Mouse (Mus musculus): ENCODE data around the gene Atg9b. TPM values are rescaled to one million over a fixed set of nuclear protein-coding genes. Genes with fewer than 3 reads are reported as not detected.

The Atg9b gene
- total and polyA plus RNA-seq, 3 experiments, result 0.89 to 2.2 (median 1.1) TPM

DNA sequence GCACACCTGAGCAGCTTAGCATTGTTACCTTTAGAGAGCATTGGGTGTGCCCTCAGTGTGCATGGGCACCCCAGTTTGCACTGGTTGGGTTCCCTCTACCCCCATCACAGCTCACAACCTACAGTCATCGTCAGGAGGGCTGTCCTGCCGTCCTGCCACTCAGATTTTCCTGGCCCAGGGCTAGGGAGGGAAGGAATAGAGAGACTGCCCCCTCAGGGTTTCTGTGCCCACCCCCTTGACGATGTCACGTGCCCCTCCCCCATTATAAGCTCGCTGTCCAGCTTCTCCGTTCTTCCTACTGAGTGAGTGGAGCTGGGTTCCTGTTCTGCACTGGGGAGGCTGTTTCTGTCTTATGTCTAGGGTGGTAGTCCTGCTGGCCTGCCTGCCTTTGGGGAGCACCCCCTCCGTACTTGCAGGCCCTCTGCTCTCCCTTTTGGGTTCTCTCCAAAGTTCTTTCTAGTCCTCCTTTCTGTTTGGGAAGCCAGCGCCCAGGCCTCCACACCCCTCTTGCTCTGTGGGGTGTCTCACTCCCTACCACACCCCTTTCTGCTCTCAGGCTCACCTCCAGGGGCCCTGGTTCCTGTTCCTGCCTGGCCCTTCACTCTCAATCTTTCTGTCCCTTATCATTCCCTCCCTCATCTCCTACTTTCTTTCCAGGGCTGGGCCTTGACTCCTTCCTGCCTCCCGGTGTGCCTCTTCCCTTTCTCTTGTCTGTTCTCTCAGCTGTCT is 34.8 kb upstream of the Atg9b start:
- no peak for DNase-seq
- H3K4me1 ChIP-seq (ENCODE audit: control insufficient read depth, insufficient read depth, low read length), result peaks cover 8% of the 10 kb centered on the region
- WGBS, result 33% methylated on average over 9 of the region's 9 CpGs
- H3K9ac ChIP-seq (ENCODE audit: low read depth, low read length), result no peak overlapping the region
- H3K27ac ChIP-seq, result no peak overlapping the region
- peak overlapping the region; percentile 69; the same call in 1 of the 2 replicates for H3K4me3 ChIP-seq
- H3K36me3 ChIP-seq (ENCODE audit: control insufficient read depth, insufficient read depth, low read length), result no peaks in the 10 kb centered on the region
- no peaks in the 10 kb centered on the region for H3K27me3 ChIP-seq (ENCODE audit: control insufficient read depth, insufficient read depth, low read length)
- intact Hi-C loops (cut with DNase I), result loop anchor here (2.0 kb wide), 1 partner anchor 18 kb away; the partner anchor contains the start of gene Fastk
- peaks cover 3% of the 10 kb centered on the region; the same call in 1 of the 2 replicates for H3K79me2 ChIP-seq (replicated peaks; ENCODE audit: control insufficient read depth, insufficient read depth, low read length)
- TF ChIP-seq CTCF (IDR thresholded peaks at IDR 0.05) (no peak), POLR2A (IDR thresholded peaks at IDR 0.05; ENCODE audit: insufficient read depth, low read depth, low read length) (no peak), EP300 (IDR thresholded peaks at IDR 0.05; ENCODE audit: insufficient read depth, low read depth, low read length) (no peak)

DNA sequence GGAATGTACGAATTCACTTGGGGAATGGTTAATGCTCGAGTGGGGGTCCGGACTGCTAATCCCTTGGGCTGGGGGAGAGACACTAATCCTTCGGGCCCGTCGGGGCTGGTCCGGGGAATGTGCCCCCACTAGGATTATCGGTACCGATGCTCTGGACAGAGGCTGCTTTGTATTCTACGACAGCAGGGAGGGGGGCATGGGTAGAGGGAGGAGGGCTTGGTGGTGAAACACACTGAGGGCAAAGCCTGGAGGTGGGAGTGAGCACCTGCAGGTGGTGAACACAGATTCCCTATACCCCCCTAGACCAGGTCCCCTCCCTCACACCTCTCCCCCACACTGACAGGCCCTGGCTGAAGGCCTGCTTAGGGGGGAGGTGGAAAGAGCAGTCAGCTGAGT is 34.1 kb upstream of the Atg9b start:
- DNase-seq, result no peak
- peaks cover 3% of the 10 kb centered on the region; the same call in 1 of the 2 replicates for H3K79me2 ChIP-seq (replicated peaks; ENCODE audit: control insufficient read depth, insufficient read depth, low read length)
- peaks cover 8% of the 10 kb centered on the region for H3K4me1 ChIP-seq (ENCODE audit: control insufficient read depth, insufficient read depth, low read length)
- peak overlapping the region; percentile 86 for H3K9ac ChIP-seq (ENCODE audit: low read depth, low read length)
- H3K4me3 ChIP-seq, result peak overlapping the region; percentile 69
- no peaks in the 10 kb centered on the region for H3K27me3 ChIP-seq (ENCODE audit: control insufficient read depth, insufficient read depth, low read length)
- H3K36me3 ChIP-seq (ENCODE audit: control insufficient read depth, insufficient read depth, low read length), result no peaks in the 10 kb centered on the region
- intact Hi-C loops (cut with DNase I), result loop anchor here (2.0 kb wide), 1 partner anchor 19 kb away; the partner anchor contains the start of gene Fastk
- no peak overlapping the region; the same call in 1 of the 2 replicates for H3K27ac ChIP-seq
- WGBS, result 10% methylated on average over 10 of the region's 10 CpGs
- TF ChIP-seq CTCF (IDR thresholded peaks at IDR 0.05), result no peak
- TF ChIP-seq EP300 (IDR thresholded peaks at IDR 0.05; ENCODE audit: insufficient read depth, low read depth, low read length), result no peak
- no peak for TF ChIP-seq POLR2A (IDR thresholded peaks at IDR 0.05; ENCODE audit: insufficient read depth, low read depth, low read length)

DNA sequence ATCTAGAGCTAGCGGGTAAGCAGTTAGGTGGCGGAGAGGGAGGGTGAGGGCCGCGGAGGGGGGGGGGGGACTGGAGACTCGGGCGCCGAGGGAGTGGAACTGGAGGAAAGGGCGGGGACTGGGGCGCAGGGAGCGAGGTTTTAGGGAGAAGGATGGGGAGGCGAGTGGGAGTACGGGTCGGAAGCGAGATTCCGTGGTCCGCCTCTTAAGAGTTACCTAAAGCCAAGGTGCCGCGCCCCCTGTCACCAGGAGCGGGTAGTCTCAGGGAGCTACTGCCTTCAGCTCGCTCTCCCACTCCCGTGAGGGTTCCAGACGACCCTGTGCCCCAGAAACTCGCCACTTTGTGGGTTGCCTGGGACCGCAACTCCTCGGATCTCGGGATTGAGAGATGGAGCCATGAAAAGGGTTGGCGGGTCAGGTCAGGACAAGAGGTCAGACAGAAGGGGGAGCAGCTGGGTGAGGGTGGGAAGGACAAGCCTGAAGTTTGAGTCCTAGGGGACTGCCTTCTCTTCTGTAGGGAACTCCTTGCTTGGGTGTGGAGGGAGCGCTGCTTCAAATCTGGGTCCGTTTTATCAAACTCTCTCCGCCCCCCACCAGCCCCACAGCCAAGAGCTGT is 33.6 kb upstream of the Atg9b start:
- Histone ChIP-seq H3K27me3 (ENCODE audit: control insufficient read depth, insufficient read depth, low read length) (no peaks in the 10 kb centered on the region), H3K9ac (ENCODE audit: low read depth, low read length) (peak overlapping the region; percentile 86), H3K79me2 (replicated peaks; ENCODE audit: control insufficient read depth, insufficient read depth, low read length) (peaks cover 3% of the 10 kb centered on the region; the same call in 1 of the 2 replicates), H3K36me3 (ENCODE audit: control insufficient read depth, insufficient read depth, low read length) (no peaks in the 10 kb centered on the region), H3K4me1 (ENCODE audit: control insufficient read depth, insufficient read depth, low read length) (peaks cover 8% of the 10 kb centered on the region), H3K27ac (peak overlapping the region; percentile 98), H3K4me3 (peak overlapping the region; percentile 69)
- no peak for DNase-seq
- intact Hi-C loops (cut with DNase I), result loop anchor here (2.0 kb wide), 2 partner anchors 19 to 25 kb away; partner anchors contain the start of gene Fastk
- under 1% methylated on average over 30 of the region's 30 CpGs for WGBS
- peak; percentile 48 for TF ChIP-seq CTCF (IDR thresholded peaks at IDR 0.05)
- no peak for TF ChIP-seq EP300 (IDR thresholded peaks at IDR 0.05; ENCODE audit: insufficient read depth, low read depth, low read length)
- TF ChIP-seq POLR2A (IDR thresholded peaks at IDR 0.05; ENCODE audit: insufficient read depth, low read depth, low read length), result no peak

- intact Hi-C loops (cut with DNase I), result loop anchor here (2.0 to 5.0 kb wide), 2 partner anchors 26 to 152 kb away; partner anchors contain the start of gene Abcf2
- TF ChIP-seq EP300 (IDR thresholded peaks at IDR 0.05; ENCODE audit: insufficient read depth, low read depth, low read length) (no peak), POLR2A (IDR thresholded peaks at IDR 0.05; ENCODE audit: insufficient read depth, low read depth, low read length) (peak; percentile 60)
- DNase-seq, result peak; percentile 90 to 93
- H3K27me3 ChIP-seq (ENCODE audit: control insufficient read depth, insufficient read depth, low read length), result no peaks in the 10 kb centered on the region
- peaks cover 8% of the 10 kb centered on the region for H3K4me1 ChIP-seq (ENCODE audit: control insufficient read depth, insufficient read depth, low read length)
- under 1% methylated on average over 58 of the region's 60 CpGs for whole genome bisulfite sequencing
- no peaks in the 10 kb centered on the region for H3K36me3 ChIP-seq (ENCODE audit: control insufficient read depth, insufficient read depth, low read length)
- peak overlapping the region; percentile 86 for H3K9ac ChIP-seq (ENCODE audit: low read depth, low read length)
- peaks cover 3% of the 10 kb centered on the region; the same call in 1 of the 2 replicates for H3K79me2 ChIP-seq (replicated peaks; ENCODE audit: control insufficient read depth, insufficient read depth, low read length)
- H3K27ac ChIP-seq, result peak overlapping the region; percentile 98
- H3K4me3 ChIP-seq, result peak overlapping the region; percentile 69
These were observed 33.0 kb upstream of the Atg9b start for GRCm38 (mm10) chr5:24424861-24425411.

- H3K27ac ChIP-seq, result peak overlapping the region; percentile 98
- peaks cover 8% of the 10 kb centered on the region for H3K4me1 ChIP-seq (ENCODE audit: control insufficient read depth, insufficient read depth, low read length)
- TF ChIP-seq CTCF (IDR thresholded peaks at IDR 0.05) (no peak), EP300 (IDR thresholded peaks at IDR 0.05; ENCODE audit: insufficient read depth, low read depth, low read length) (no peak), POLR2A (IDR thresholded peaks at IDR 0.05; ENCODE audit: insufficient read depth, low read depth, low read length) (no peak; the same call in 1 of the 2 replicates)
- 6% methylated on average over 21 of the region's 21 CpGs for WGBS
- H3K79me2 ChIP-seq (replicated peaks; ENCODE audit: control insufficient read depth, insufficient read depth, low read length), result peaks cover 3% of the 10 kb centered on the region; the same call in 1 of the 2 replicates
- peak overlapping the region; percentile 85 for H3K9ac ChIP-seq (ENCODE audit: low read depth, low read length)
- no peaks in the 10 kb centered on the region for H3K27me3 ChIP-seq (ENCODE audit: control insufficient read depth, insufficient read depth, low read length)
- intact Hi-C loops (cut with DNase I), result loop anchor here (2.0 to 5.0 kb wide), 2 partner anchors 27 to 153 kb away; partner anchors contain the start of gene Abcf2
- no peaks in the 10 kb centered on the region for H3K36me3 ChIP-seq (ENCODE audit: control insufficient read depth, insufficient read depth, low read length)
- DNase-seq, result no peak
- peak overlapping the region; percentile 69 for H3K4me3 ChIP-seq
These were observed 32.2 kb upstream of the Atg9b start for GRCm38 (mm10) chr5:24424004-24424781.
